Mouse (Mus musculus) kidney, adult 2 months (tissue): Measurements from ENCODE around the gene Mosmo.

Experiments used
- CTCF ChIP-seq: fragments of 200-500 bp; conservative IDR thresholded peaks from 2 replicates; pipeline ENCODE4 v1.5.1; 2011; ENCODE audit warnings: low read depth, mild to moderate bottlenecking, control low read depth, low read length, moderate library complexity, mixed read lengths; ENCODE audit not compliant: insufficient read depth, insufficient read length
- POLR2A ChIP-seq: fragments of 200-500 bp; IDR thresholded peaks from one replicate; pipeline ENCODE4 v1.6.1; 2011; ENCODE audit warnings: low read depth, low read length, control low read depth

DNA sequence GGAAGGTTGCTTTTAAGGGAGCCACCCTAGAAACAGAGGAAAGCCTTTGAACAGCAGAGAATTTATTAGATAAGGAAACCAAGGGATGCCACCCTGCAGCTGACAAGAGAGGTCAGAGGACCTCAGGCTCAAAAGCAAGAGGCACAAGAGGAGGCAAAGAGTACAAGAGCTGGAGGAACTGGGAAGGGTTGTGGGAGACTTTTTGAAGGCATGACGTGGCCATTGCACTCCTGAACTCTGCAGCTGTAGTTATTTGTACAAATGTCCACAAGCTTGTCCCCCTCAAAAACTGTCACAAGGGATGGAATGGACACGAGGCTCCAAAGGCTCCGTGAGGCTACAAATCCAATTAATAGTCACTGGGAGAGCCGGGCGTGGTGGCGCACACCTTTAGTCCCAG lies 67.2 kb downstream of the Mosmo start:
- TF ChIP-seq POLR2A (no peak), CTCF (no peak)
